Mouse (Mus musculus): ENCODE data around the gene Ankrd63.

GRCm38 (mm10) chr2:118728337-118728736 is 24.6 kb upstream of the Ankrd63 start, which contains the start of gene Plcb2:
- TF ChIP-seq CTCF (IDR thresholded peaks at IDR 0.05; ENCODE audit: low read depth) = no peak
- TF ChIP-seq EP300 (optimal IDR thresholded peaks at IDR 0.05) = no peak

Measured in stomach, postnatal 0 days (tissue).